12 mouse cellular contexts compared by ENCODE assay signal in the genomic region with DNA sequence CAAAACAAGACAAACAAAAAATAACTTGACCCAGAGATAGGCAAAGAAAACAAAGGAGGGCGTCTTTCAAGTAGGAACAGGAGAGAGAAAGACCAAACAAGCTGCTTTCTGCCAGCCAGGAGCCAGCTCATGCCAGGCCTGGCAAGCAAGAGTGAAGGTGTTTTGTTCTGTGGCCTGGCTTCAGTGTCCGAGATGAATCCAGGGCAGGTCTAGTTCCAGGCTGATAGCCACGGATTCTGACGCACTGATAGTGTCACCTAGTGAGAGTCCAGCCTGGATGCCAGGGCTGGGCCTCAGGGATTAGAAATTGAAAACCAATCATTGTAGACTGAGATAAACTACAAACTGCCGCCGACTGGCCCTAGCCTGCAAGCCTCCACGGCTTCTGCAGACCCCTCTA. TPM values are rescaled to one million over a fixed set of nuclear protein-coding genes. Genes with fewer than 3 reads are reported as not detected.
A peak's percentile ranks its signal among the peaks of the same experiment; 100 is the strongest.
DNase-seq lines count a peak whose midpoint lies in the region; ATAC-seq lines count a peak whose summit lies in the region.
"Had no signal": no experiment of that assay in that cellular context is flagged by ENCODE, and none has a peak within 500 bp of the region (broad histone marks: within the 10 kb centered on the region; RNA-seq: fewer than 3 reads in every experiment).

No protein-coding gene starts in this region.

- no peak overlapping the region for H3K9ac ChIP-seq in heart, embryonic 11.5 days (ENCODE audit: low read depth, low read length)
- H3K9ac ChIP-seq in neural tube, embryonic 12.5 days, result no peak overlapping the region
- H3K9ac ChIP-seq: embryonic facial prominence, embryonic 12.5 days; limb, embryonic 13.5 days had no signal

- peaks cover 36% of the 10 kb centered on the region for H3K27me3 ChIP-seq in heart, embryonic 11.5 days (ENCODE audit: control insufficient read depth, insufficient read depth, low read length)
- H3K27me3 ChIP-seq in neural tube, embryonic 12.5 days (replicated peaks), result peaks cover 6% of the 10 kb centered on the region; the same call in 1 of the 2 replicates

- intact Hi-C loops in heart, postnatal 36 days (cut with DNase I), result no loop called here
- intact Hi-C loops in left cerebral cortex, postnatal 36 days (cut with DNase I), result loop anchor here (2.0 kb wide), 1 partner anchor 21 kb away; no protein-coding TSS in a partner anchor

- peak overlapping the region; percentile 82; the same call in 1 of the 2 replicates for H3K4me2 ChIP-seq in heart, embryonic 11.5 days
- peak overlapping the region; percentile 94; the same call in 1 of the 2 replicates for H3K4me2 ChIP-seq in neural tube, embryonic 12.5 days (replicated peaks)

- peak; percentile 46 for DNase-seq in cerebellum, adult 9-11 months
- no peak for DNase-seq in cerebellum, adult 8-10 months
- DNase-seq in heart, postnatal 36 days, result no peak
- no peak for DNase-seq in neural tube, embryonic 10.5 days (ENCODE audit: extremely low spot score, low spot score)
- no peak for DNase-seq in left cerebral cortex, postnatal 36 days (ENCODE audit: low spot score in 2 of 2)
- DNase-seq in layer of hippocampus, postnatal 36 days, result no peak

- H3K4me1 ChIP-seq in heart, embryonic 11.5 days (ENCODE audit: control insufficient read depth, insufficient read depth, low read length), result peaks cover 22% of the 10 kb centered on the region
- peaks cover 43% of the 10 kb centered on the region for H3K4me1 ChIP-seq in neural tube, embryonic 12.5 days

- H3K4me3 ChIP-seq in heart, embryonic 11.5 days (ENCODE audit: low read depth, low read length), result no peak overlapping the region
- H3K4me3 ChIP-seq in neural tube, embryonic 12.5 days, result no peak overlapping the region

- 55% methylated on average over 7 of the region's 7 CpGs for WGBS in heart, embryonic 11.5 days (ENCODE audit: insufficient replicate concordance)
- WGBS in neural tube, embryonic 12.5 days, result 80% methylated on average over 7 of the region's 7 CpGs

- ATAC-seq in heart, embryonic 11.5 days (replicated peaks; ENCODE audit: insufficient number of reproducible peaks, low FRiP score, low TSS enrichment), result no peak
- ATAC-seq in neural tube, embryonic 12.5 days (ENCODE audit: low FRiP score, low read depth), result no peak

- no peaks in the 10 kb centered on the region for H3K9me3 ChIP-seq in heart, embryonic 11.5 days (replicated peaks; ENCODE audit: control insufficient read depth, low read length)
- H3K9me3 ChIP-seq in neural tube, embryonic 12.5 days, result no peaks in the 10 kb centered on the region
- H3K9me3 ChIP-seq: embryonic facial prominence, embryonic 12.5 days; limb, embryonic 13.5 days had no signal

- H3K27ac ChIP-seq in heart, embryonic 11.5 days (ENCODE audit: low read depth, low read length), result no peak overlapping the region
- H3K27ac ChIP-seq in neural tube, embryonic 12.5 days, result no peak overlapping the region
- H3K27ac ChIP-seq: embryonic facial prominence, embryonic 12.5 days; left cerebral cortex, adult 2 months; limb, embryonic 13.5 days had no signal

- H3K36me3 ChIP-seq in heart, embryonic 11.5 days (ENCODE audit: control insufficient read depth, insufficient read depth, low read length), result no peaks in the 10 kb centered on the region
- H3K36me3 ChIP-seq in neural tube, embryonic 12.5 days, result no peaks in the 10 kb centered on the region
- H3K36me3 ChIP-seq: embryonic facial prominence, embryonic 12.5 days; limb, embryonic 13.5 days had no signal

RNA-seq across cellular contexts. Expression of a gene that starts 0.7 kb away (rescaled TPM):
- polyA plus RNA-seq in heart, embryonic 11.5 days (2014; fragmentation: Nextera tagmentation; extraction: Ambion mirVana), result 1.2 and 1.6 TPM in 2 replicates
- 1 to 10 TPM; 1.1 to 1.4 TPM for total RNA-seq in heart, postnatal 36 days (2021)
- polyA plus RNA-seq in neural tube, embryonic 12.5 days (2016; fragmentation: Nextera tagmentation; extraction: Ambion mirVana), result 7.8 and 9.7 TPM in 2 replicates
- total RNA-seq in left cerebral cortex, postnatal 36 days (2021), result 10 to 100 TPM; 29.4 to 32.6 TPM
- 1 to 10 TPM; 7.2 to 7.6 TPM for total RNA-seq in layer of hippocampus, postnatal 36 days (2021)

RNA-seq across cellular contexts. Expression of a gene that starts 15.3 kb away (rescaled TPM):
- 11.2 and 19.6 TPM in 2 replicates for polyA plus RNA-seq in heart, embryonic 11.5 days (2014; fragmentation: Nextera tagmentation; extraction: Ambion mirVana)
- 10 to 100 TPM; 51.5 to 65.1 TPM for total RNA-seq in heart, postnatal 36 days (2021)
- 16.4 and 23.2 TPM in 2 replicates for polyA plus RNA-seq in neural tube, embryonic 12.5 days (2016; fragmentation: Nextera tagmentation; extraction: Ambion mirVana)
- total RNA-seq in left cerebral cortex, postnatal 36 days (2021), result 10 to 100 TPM; 80.2 to 82.7 TPM
- 10 to 100 TPM; 87.5 to 92.0 TPM for total RNA-seq in layer of hippocampus, postnatal 36 days (2021)

RNA-seq across cellular contexts. Expression of a gene that starts 30.0 kb away (rescaled TPM):
- polyA plus RNA-seq in heart, embryonic 11.5 days (2014; fragmentation: Nextera tagmentation; extraction: Ambion mirVana), result 0.23 and 0.37 TPM in 2 replicates
- total RNA-seq in heart, postnatal 36 days (2021), result under 1 TPM; 0.33 to 0.42 TPM
- 2.1 and 2.3 TPM in 2 replicates for polyA plus RNA-seq in neural tube, embryonic 12.5 days (2016; fragmentation: Nextera tagmentation; extraction: Ambion mirVana)
- 10 to 100 TPM; 12.5 to 14.4 TPM for total RNA-seq in left cerebral cortex, postnatal 36 days (2021)
- total RNA-seq in layer of hippocampus, postnatal 36 days (2021), result 10 to 100 TPM in 1 of 2 experiments, 1 to 10 TPM in 1; 8.0 to 10.1 TPM
- total RNA-seq: gastrocnemius, postnatal 25 days had no signal

RNA-seq across cellular contexts. Expression of a gene that starts 47.3 kb away (rescaled TPM):
- polyA plus RNA-seq in heart, embryonic 11.5 days (2014; fragmentation: Nextera tagmentation; extraction: Ambion mirVana), result 9.8 and 9.9 TPM in 2 replicates
- total RNA-seq in heart, postnatal 36 days (2021), result 1 to 10 TPM; 3.3 to 4.0 TPM
- 108 and 127 TPM in 2 replicates for polyA plus RNA-seq in neural tube, embryonic 12.5 days (2016; fragmentation: Nextera tagmentation; extraction: Ambion mirVana)
- total RNA-seq in left cerebral cortex, postnatal 36 days (2021), result 100 to 1,000 TPM; 273 to 276 TPM
- total RNA-seq in layer of hippocampus, postnatal 36 days (2021), result 100 to 1,000 TPM; 198 to 206 TPM

RNA-seq across cellular contexts. Expression of a gene that starts 50.0 kb away (rescaled TPM):
- 20.4 and 21.1 TPM in 2 replicates for polyA plus RNA-seq in heart, embryonic 11.5 days (2014; fragmentation: Nextera tagmentation; extraction: Ambion mirVana)
- 1 to 10 TPM; 6.2 to 6.7 TPM for total RNA-seq in heart, postnatal 36 days (2021)
- polyA plus RNA-seq in neural tube, embryonic 12.5 days (2016; fragmentation: Nextera tagmentation; extraction: Ambion mirVana), result 7.7 and 8.9 TPM in 2 replicates
- total RNA-seq in left cerebral cortex, postnatal 36 days (2021), result 1 to 10 TPM; 1.5 to 2.1 TPM
- total RNA-seq in layer of hippocampus, postnatal 36 days (2021), result 1 to 10 TPM in 1 of 2 experiments, under 1 TPM in 1; 0.88 to 1.0 TPM

Comparison
In these comparisons a context has a peak if more than half of its experiments do, and no peak if none do; other contexts are left out.
1. RNA of a gene that starts 30.0 kb away (total RNA-seq): 12.5 to 14.4 TPM in left cerebral cortex, postnatal 36 days and 8.0 to 10.1 TPM in layer of hippocampus, postnatal 36 days; 0.33 to 0.42 TPM in heart, postnatal 36 days; every median in the first group is over 4 times any median in the second.